Mouse (Mus musculus): ENCODE results near the gene Rgs12. TPM values are rescaled to one million over a fixed set of nuclear protein-coding genes. Genes with fewer than 3 reads are reported as not detected.

The Rgs12 gene
- total RNA-seq, 2 experiments from 2014 or later, result 13.3 to 28.6 TPM

- DNase-seq, result no peak
Observed at GRCm38 (mm10) chr5:35029755-35030154, 80.5 kb downstream of the Rgs12 start.

GRCm38 (mm10) chr5:35033068-35033467 lies 83.8 kb downstream of the Rgs12 start:
- DNase-seq, result no peak

- no peak for DNase-seq
Observed at GRCm38 (mm10) chr5:35033619-35034018, 84.4 kb downstream of the Rgs12 start.

- DNase-seq, result no peak
Observed at GRCm38 (mm10) chr5:35035141-35035540, 85.9 kb downstream of the Rgs12 start.

GRCm38 (mm10) chr5:35035795-35036194 lies 86.5 kb downstream of the Rgs12 start:
- no peak for DNase-seq

- DNase-seq, result no peak
Observed at GRCm38 (mm10) chr5:35037438-35037837, 88.2 kb downstream of the Rgs12 start.

- DNase-seq, result peak in 1 of 2 experiments; percentile 42
Observed at GRCm38 (mm10) chr5:35041268-35041829, 92.1 kb downstream of the Rgs12 start, which contains the start of gene Hgfac. TSS of gene Hgfac (plus strand) at chr5:35041509.

GRCm38 (mm10) chr5:35042431-35043109 lies 93.3 kb downstream of the Rgs12 start:
- DNase-seq, result no peak

GRCm38 (mm10) chr5:35043110-35043451 lies 93.8 kb downstream of the Rgs12 start:
- DNase-seq, result peak; percentile 66 to 86

GRCm38 (mm10) chr5:35050541-35050940 lies 101.3 kb downstream of the Rgs12 start:
- DNase-seq, result peak in 1 of 2 experiments; percentile 42

- no peak for DNase-seq
Observed at GRCm38 (mm10) chr5:35054628-35055027, 105.4 kb downstream of the Rgs12 start.

- DNase-seq, result peak; percentile 79 to 83
Observed at GRCm38 (mm10) chr5:35055076-35055475, 105.8 kb downstream of the Rgs12 start.

- peak; percentile 81 to 85 for DNase-seq
Observed at GRCm38 (mm10) chr5:35056604-35057432, 107.6 kb downstream of the Rgs12 start, which contains the start of gene Dok7. TSS of gene Dok7 (plus strand) at chr5:35056766.

GRCm38 (mm10) chr5:35057582-35057981 lies 108.3 kb downstream of the Rgs12 start:
- no peak for DNase-seq

GRCm38 (mm10) chr5:35058216-35058615 lies 109.0 kb downstream of the Rgs12 start:
- peak in 1 of 2 experiments; percentile 33 for DNase-seq

- DNase-seq, result no peak
Observed at GRCm38 (mm10) chr5:35060098-35060497, 110.9 kb downstream of the Rgs12 start.

GRCm38 (mm10) chr5:35069841-35070240 lies 120.6 kb downstream of the Rgs12 start:
- DNase-seq, result peak; percentile 54 to 62

GRCm38 (mm10) chr5:35070314-35070713 lies 121.1 kb downstream of the Rgs12 start:
- DNase-seq, result peak; percentile 54 to 78

- DNase-seq, result no peak
Observed at GRCm38 (mm10) chr5:35070953-35071352, 121.7 kb downstream of the Rgs12 start.

- peak in 1 of 2 experiments; percentile 19 for DNase-seq
Observed at GRCm38 (mm10) chr5:35071855-35072254, 122.6 kb downstream of the Rgs12 start.

GRCm38 (mm10) chr5:35073235-35073634 lies 124.0 kb downstream of the Rgs12 start:
- no peak for DNase-seq

- DNase-seq, result peak; percentile 89
Observed at GRCm38 (mm10) chr5:35073992-35074391, 124.7 kb downstream of the Rgs12 start.

GRCm38 (mm10) chr5:35076369-35076768 lies 127.1 kb downstream of the Rgs12 start:
- no peak for DNase-seq
